Mouse (Mus musculus): ENCODE results near the gene Wfdc2.

DNA sequence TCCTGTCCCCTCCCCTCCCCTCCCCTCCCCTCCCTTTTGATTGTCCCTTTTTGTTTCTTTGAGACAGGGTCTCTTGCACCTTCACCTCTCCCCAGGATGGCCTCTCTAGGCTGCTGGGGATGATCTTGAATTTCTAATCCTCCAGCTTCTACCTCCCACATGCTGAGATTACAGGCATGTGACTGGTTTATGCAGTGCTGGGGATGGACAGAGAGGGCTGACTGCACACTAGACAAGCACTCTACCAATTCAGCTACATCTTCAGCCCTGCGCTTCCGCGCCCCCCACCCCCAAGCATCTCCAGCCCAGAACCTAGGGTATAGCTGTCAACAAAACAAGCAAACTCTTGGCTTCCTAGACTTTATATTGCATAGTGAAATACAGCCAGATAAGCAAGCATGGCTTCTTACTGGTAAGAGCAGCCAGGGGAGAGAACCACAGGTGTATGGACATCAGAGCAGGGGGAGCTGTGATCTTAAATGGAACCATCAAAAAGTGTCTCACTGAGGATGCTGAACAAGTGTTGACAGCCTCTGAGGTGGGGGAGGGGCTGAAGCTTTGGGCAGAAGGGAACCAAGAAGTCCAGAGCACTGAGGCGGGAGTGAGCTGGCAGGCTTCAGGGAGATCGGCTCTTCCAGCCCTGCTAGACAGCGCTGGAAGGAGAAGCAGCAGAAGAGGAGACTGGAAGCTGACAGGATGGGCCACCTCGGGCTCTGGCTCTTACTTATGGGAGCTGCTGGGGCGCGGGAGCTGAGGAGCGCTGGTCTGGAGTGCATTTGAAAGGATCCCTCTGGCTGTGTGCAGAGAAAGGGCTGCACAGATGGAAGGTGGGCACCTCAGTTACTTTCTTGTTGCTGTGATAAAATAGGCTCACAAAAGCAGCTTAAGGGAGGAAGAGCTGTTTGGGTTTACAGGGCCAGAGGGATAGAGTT lies 12.0 kb upstream of the Wfdc2 start:
- TF ChIP-seq POLR2A (IDR thresholded peaks at IDR 0.05; ENCODE audit: insufficient read length, low read depth) = no peak
- no peak for TF ChIP-seq REST (IDR thresholded peaks at IDR 0.05; ENCODE audit: insufficient read depth, insufficient read length)
- TF ChIP-seq MYOD1 (IDR thresholded peaks at IDR 0.05; ENCODE audit: control insufficient read depth in 1 of 3, insufficient read length in 2 of 3, low read depth in 2 of 3) = no peak
- TF ChIP-seq E2F4 (IDR thresholded peaks at IDR 0.05; ENCODE audit: insufficient read depth) = no peak
- TF ChIP-seq POLR2AphosphoS2 (IDR thresholded peaks at IDR 0.05; ENCODE audit: insufficient read length, low read depth) = no peak
- no peak for TF ChIP-seq USF1 (IDR thresholded peaks at IDR 0.05; ENCODE audit: low read depth)

Measured in myocyte (in vitro differentiated cells).